Mouse (Mus musculus): Measurements from ENCODE around the gene Tll1. TPM values are rescaled to one million over a fixed set of nuclear protein-coding genes. Genes with fewer than 3 reads are reported as not detected.

Tll1 gene
- polyA plus RNA-seq, 1 experiment from 2014 or later: 2.7 TPM

- no peak for ATAC-seq (ENCODE audit: insufficient number of reproducible peaks, insufficient read depth, low FRiP score, low TSS enrichment, low read depth)
- 82% methylated on average over 2 of the region's 2 CpGs for WGBS
Observed at GRCm38 (mm10) chr8:64198326-64198725, 7.7 kb downstream of the Tll1 start.

GRCm38 (mm10) chr8:64193421-64193820, 12.7 kb downstream of the Tll1 start:
- WGBS: 81% methylated on average over 2 of the region's 2 CpGs
- no peak overlapping the region for H3K4me3 ChIP-seq (replicated peaks)
- no peaks in the 10 kb centered on the region; the same call in 1 of the 2 replicates for H3K27me3 ChIP-seq
- H3K4me2 ChIP-seq: no peak overlapping the region
- H3K9ac ChIP-seq (replicated peaks): no peak overlapping the region
- H3K9me3 ChIP-seq: no peaks in the 10 kb centered on the region
- no peaks in the 10 kb centered on the region for H3K36me3 ChIP-seq
- H3K4me1 ChIP-seq (replicated peaks): no peaks in the 10 kb centered on the region
- H3K27ac ChIP-seq: no peak overlapping the region
- no peak for ATAC-seq (ENCODE audit: insufficient number of reproducible peaks, insufficient read depth, low FRiP score, low TSS enrichment, low read depth)

More at GRCm38 (mm10) chr8:64198326-64198725, 7.7 kb downstream of the Tll1 start:
- Histone ChIP-seq H3K9ac (replicated peaks) (no peak overlapping the region), H3K27me3 (peaks cover 7% of the 10 kb centered on the region), H3K4me2 (no peak overlapping the region), H3K4me3 (replicated peaks) (no peak overlapping the region), H3K36me3 (no peaks in the 10 kb centered on the region), H3K27ac (no peak overlapping the region), H3K4me1 (replicated peaks) (no peaks in the 10 kb centered on the region), H3K9me3 (no peaks in the 10 kb centered on the region)

GRCm38 (mm10) chr8:64187881-64188280, 18.2 kb downstream of the Tll1 start:
- H3K4me2 ChIP-seq: no peak overlapping the region
- 89% methylated on average over 2 of the region's 2 CpGs for WGBS
- no peaks in the 10 kb centered on the region for H3K4me1 ChIP-seq (replicated peaks)
- H3K36me3 ChIP-seq: no peaks in the 10 kb centered on the region
- H3K27ac ChIP-seq: no peak overlapping the region
- H3K4me3 ChIP-seq (replicated peaks): no peak overlapping the region
- H3K27me3 ChIP-seq: no peaks in the 10 kb centered on the region
- no peak overlapping the region for H3K9ac ChIP-seq (replicated peaks)
- no peaks in the 10 kb centered on the region for H3K9me3 ChIP-seq
- no peak for ATAC-seq (ENCODE audit: insufficient number of reproducible peaks, insufficient read depth, low FRiP score, low TSS enrichment, low read depth)

- H3K9ac ChIP-seq (replicated peaks): no peak overlapping the region
- H3K27me3 ChIP-seq: no peaks in the 10 kb centered on the region
- H3K36me3 ChIP-seq: no peaks in the 10 kb centered on the region
- H3K4me2 ChIP-seq: no peak overlapping the region
- no peaks in the 10 kb centered on the region for H3K9me3 ChIP-seq
- no peaks in the 10 kb centered on the region for H3K4me1 ChIP-seq (replicated peaks)
- no peak for ATAC-seq (ENCODE audit: insufficient number of reproducible peaks, insufficient read depth, low FRiP score, low TSS enrichment, low read depth)
- H3K27ac ChIP-seq: no peak overlapping the region
- WGBS: 82% methylated on average over 2 of the region's 2 CpGs
- H3K4me3 ChIP-seq (replicated peaks): no peak overlapping the region
Observed at GRCm38 (mm10) chr8:64176931-64177330, 29.1 kb downstream of the Tll1 start.

GRCm38 (mm10) chr8:64174916-64175315, 31.2 kb downstream of the Tll1 start:
- 78% methylated on average over 3 of the region's 3 CpGs for WGBS
- Histone ChIP-seq H3K4me3 (replicated peaks) (no peak overlapping the region), H3K27me3 (no peaks in the 10 kb centered on the region), H3K36me3 (no peaks in the 10 kb centered on the region), H3K27ac (no peak overlapping the region), H3K9me3 (no peaks in the 10 kb centered on the region), H3K4me1 (replicated peaks) (no peaks in the 10 kb centered on the region), H3K9ac (replicated peaks) (no peak overlapping the region), H3K4me2 (no peak overlapping the region)
- ATAC-seq (ENCODE audit: insufficient number of reproducible peaks, insufficient read depth, low FRiP score, low TSS enrichment, low read depth): no peak

GRCm38 (mm10) chr8:64173759-64174158, 32.3 kb downstream of the Tll1 start:
- WGBS: 78% methylated on average over 2 of the region's 2 CpGs

GRCm38 (mm10) chr8:64152899-64153891, 52.9 kb downstream of the Tll1 start:
- H3K4me1 ChIP-seq (replicated peaks): 0 out of 2 replicates have a peak, but pooled peaks cover 5% of the 10 kb centered on the region
- no peaks in the 10 kb centered on the region for H3K9me3 ChIP-seq
- no peak for ATAC-seq (ENCODE audit: insufficient number of reproducible peaks, insufficient read depth, low FRiP score, low TSS enrichment, low read depth)
- no peak overlapping the region for H3K4me3 ChIP-seq (replicated peaks)
- no peak overlapping the region for H3K9ac ChIP-seq (replicated peaks)
- no peaks in the 10 kb centered on the region for H3K36me3 ChIP-seq
- 59% methylated on average over 9 of the region's 9 CpGs for WGBS
- H3K4me2 ChIP-seq: no peak overlapping the region
- H3K27ac ChIP-seq: no peak overlapping the region
- H3K27me3 ChIP-seq: no peaks in the 10 kb centered on the region

More at GRCm38 (mm10) chr8:64173759-64174158, 32.3 kb downstream of the Tll1 start:
- Histone ChIP-seq H3K4me3 (replicated peaks) (no peak overlapping the region), H3K4me2 (no peak overlapping the region), H3K9me3 (no peaks in the 10 kb centered on the region), H3K27ac (no peak overlapping the region), H3K36me3 (no peaks in the 10 kb centered on the region), H3K4me1 (replicated peaks) (no peaks in the 10 kb centered on the region), H3K9ac (replicated peaks) (no peak overlapping the region), H3K27me3 (no peaks in the 10 kb centered on the region)
- no peak for ATAC-seq (ENCODE audit: insufficient number of reproducible peaks, insufficient read depth, low FRiP score, low TSS enrichment, low read depth)

- no peak for ATAC-seq (ENCODE audit: insufficient number of reproducible peaks, insufficient read depth, low FRiP score, low TSS enrichment, low read depth)
- no peak overlapping the region for H3K4me2 ChIP-seq
Observed at GRCm38 (mm10) chr8:64152216-64152804, 53.8 kb downstream of the Tll1 start.

GRCm38 (mm10) chr8:64136593-64136992, 69.5 kb downstream of the Tll1 start:
- H3K9me3 ChIP-seq: no peaks in the 10 kb centered on the region
- no peak overlapping the region for H3K27ac ChIP-seq
- H3K4me2 ChIP-seq: no peak overlapping the region
- no peak overlapping the region for H3K4me3 ChIP-seq (replicated peaks)
- H3K4me1 ChIP-seq (replicated peaks): no peaks in the 10 kb centered on the region
- no peaks in the 10 kb centered on the region for H3K27me3 ChIP-seq
- H3K9ac ChIP-seq (replicated peaks): no peak overlapping the region
- 72% methylated on average over 1 of the region's 1 CpGs for WGBS
- no peak for ATAC-seq (ENCODE audit: insufficient number of reproducible peaks, insufficient read depth, low FRiP score, low TSS enrichment, low read depth)
- H3K36me3 ChIP-seq: no peaks in the 10 kb centered on the region

More at GRCm38 (mm10) chr8:64152216-64152804, 53.8 kb downstream of the Tll1 start:
- Histone ChIP-seq H3K36me3 (no peaks in the 10 kb centered on the region), H3K27me3 (no peaks in the 10 kb centered on the region), H3K9me3 (no peaks in the 10 kb centered on the region), H3K9ac (replicated peaks) (no peak overlapping the region), H3K27ac (no peak overlapping the region), H3K4me1 (replicated peaks) (0 out of 2 replicates have a peak, but pooled peaks cover 5% of the 10 kb centered on the region), H3K4me3 (replicated peaks) (no peak overlapping the region)
- WGBS: 75% methylated on average over 9 of the region's 9 CpGs

GRCm38 (mm10) chr8:64107190-64107589, 98.9 kb downstream of the Tll1 start:
- Histone ChIP-seq H3K9me3 (no peaks in the 10 kb centered on the region), H3K9ac (replicated peaks) (no peak overlapping the region), H3K4me1 (replicated peaks) (no peaks in the 10 kb centered on the region), H3K27ac (no peak overlapping the region), H3K27me3 (no peaks in the 10 kb centered on the region), H3K36me3 (no peaks in the 10 kb centered on the region), H3K4me3 (replicated peaks) (no peak overlapping the region), H3K4me2 (no peak overlapping the region)
- WGBS: 76% methylated on average over 2 of the region's 2 CpGs
- ATAC-seq (ENCODE audit: insufficient number of reproducible peaks, insufficient read depth, low FRiP score, low TSS enrichment, low read depth): no peak

GRCm38 (mm10) chr8:64073396-64073795, 132.7 kb downstream of the Tll1 start:
- Histone ChIP-seq H3K9ac (replicated peaks) (no peak overlapping the region), H3K27ac (no peak overlapping the region), H3K4me3 (replicated peaks) (no peak overlapping the region), H3K4me1 (replicated peaks) (no peaks in the 10 kb centered on the region), H3K9me3 (no peaks in the 10 kb centered on the region), H3K4me2 (no peak overlapping the region), H3K36me3 (no peaks in the 10 kb centered on the region), H3K27me3 (no peaks in the 10 kb centered on the region)
- ATAC-seq (ENCODE audit: insufficient number of reproducible peaks, insufficient read depth, low FRiP score, low TSS enrichment, low read depth): no peak
- WGBS: 83% methylated on average over 2 of the region's 2 CpGs
